Comparison of ENCODE assay signal across 12 mouse cellular contexts in the genomic region with DNA sequence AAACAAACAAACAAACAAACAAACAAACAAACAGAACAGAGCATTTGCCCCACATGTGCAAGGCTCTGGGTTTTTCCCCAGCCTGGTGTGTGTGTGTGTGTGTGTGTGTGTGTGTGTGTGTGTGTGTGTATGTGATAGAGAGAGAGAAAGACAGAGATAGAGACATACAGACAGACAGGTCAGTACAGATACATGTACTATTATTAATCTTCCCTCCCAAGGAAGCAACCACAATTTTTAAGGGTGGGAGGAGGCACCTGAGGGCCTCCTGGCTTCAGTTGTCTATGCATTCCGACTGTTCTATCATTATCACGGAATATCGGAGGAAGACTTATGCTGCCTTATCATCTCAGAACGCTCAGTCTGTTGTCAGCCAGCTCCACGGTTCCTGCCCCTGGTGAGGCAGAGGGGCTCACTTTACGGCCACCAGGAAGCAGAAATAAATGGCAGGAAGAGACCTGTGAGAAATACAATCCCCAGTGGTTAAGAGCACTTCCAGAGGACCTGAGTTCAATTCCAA.
"Had no signal": no experiment of that assay in that cellular context is flagged by ENCODE, and none has a peak within 500 bp of the region (broad histone marks: within the 10 kb centered on the region; RNA-seq: fewer than 3 reads in every experiment).

No protein-coding gene starts in this region.

- DNase-seq: kidney, adult 18-20 months; kidney, postnatal 10 days; kidney, postnatal 4 days; left cerebral cortex, postnatal 4 days; lung, adult 18-20 months; midbrain, embryonic 14.5 days; thymus, postnatal 14 days had no signal

- H3K9ac ChIP-seq: limb, embryonic 13.5 days; neural tube, embryonic 15.5 days had no signal

- H3K4me2 ChIP-seq: limb, embryonic 13.5 days; neural tube, embryonic 15.5 days had no signal

- H3K9me3 ChIP-seq: limb, embryonic 13.5 days; neural tube, embryonic 15.5 days had no signal

- H3K36me3 ChIP-seq: limb, embryonic 13.5 days; neural tube, embryonic 15.5 days had no signal

- H3K27me3 ChIP-seq: limb, embryonic 13.5 days; neural tube, embryonic 15.5 days had no signal

- H3K27ac ChIP-seq: layer of hippocampus, adult 2 months; limb, embryonic 13.5 days; neural tube, embryonic 15.5 days; stomach, postnatal 0 days had no signal

- H3K4me3 ChIP-seq: layer of hippocampus, adult 2 months; limb, embryonic 13.5 days; myocyte; neural tube, embryonic 15.5 days had no signal
